Mouse (Mus musculus): ENCODE results near the gene Igll1. TPM values are rescaled to one million over a fixed set of nuclear protein-coding genes. Genes with fewer than 3 reads are reported as not detected.
"Not testable (repeated sequence)": the region's sequence is repeated elsewhere in the genome, so short reads cannot be mapped to it uniquely, and the experiment has no call there.

Igll1 gene
- polyA plus RNA-seq, 1 experiment, result not detected

GRCm38 (mm10) chr16:16865696-16866561 lies 2.1 kb upstream of the Igll1 start:
- Histone ChIP-seq H3K4me3 (ENCODE audit: insufficient read depth, low read depth, low read length) (no peak overlapping the region), H3K4me1 (ENCODE audit: control insufficient read depth, insufficient read depth, insufficient read length, low read length) (no peaks in the 10 kb centered on the region), H3K27ac (replicated peaks; ENCODE audit: low read depth, low read length) (no peak overlapping the region)

- H3K4me1 ChIP-seq (ENCODE audit: control insufficient read depth, insufficient read depth, insufficient read length, low read length), result no peaks in the 10 kb centered on the region
- H3K4me3 ChIP-seq (ENCODE audit: insufficient read depth, low read depth, low read length), result no peak overlapping the region
- H3K27ac ChIP-seq (replicated peaks; ENCODE audit: low read depth, low read length), result no peak overlapping the region
Measured at GRCm38 (mm10) chr16:16865217-16865616, 1.4 kb upstream of the Igll1 start.

- H3K4me3 ChIP-seq (ENCODE audit: insufficient read depth, low read depth, low read length), result no peak overlapping the region
- no peak overlapping the region for H3K27ac ChIP-seq (replicated peaks; ENCODE audit: low read depth, low read length)
- H3K4me1 ChIP-seq (ENCODE audit: control insufficient read depth, insufficient read depth, insufficient read length, low read length), result no peaks in the 10 kb centered on the region
Measured at GRCm38 (mm10) chr16:16862288-16862687, 1.5 kb downstream of the Igll1 start.

- no peak overlapping the region for H3K27ac ChIP-seq (replicated peaks; ENCODE audit: low read depth, low read length)
- H3K4me3 ChIP-seq (ENCODE audit: insufficient read depth, low read depth, low read length), result no peak overlapping the region
- H3K4me1 ChIP-seq (ENCODE audit: control insufficient read depth, insufficient read depth, insufficient read length, low read length), result no peaks in the 10 kb centered on the region
Measured at GRCm38 (mm10) chr16:16856731-16857476, 6.9 kb downstream of the Igll1 start.

- not testable (repeated sequence) for H3K4me1 ChIP-seq (ENCODE audit: control insufficient read depth, insufficient read depth, insufficient read length, low read length); H3K27ac ChIP-seq (replicated peaks; ENCODE audit: low read depth, low read length)
Measured at GRCm38 (mm10) chr16:16856054-16856453, 7.7 kb downstream of the Igll1 start.

GRCm38 (mm10) chr16:16855541-16855940 lies 8.2 kb downstream of the Igll1 start:
- Histone ChIP-seq H3K4me1 (ENCODE audit: control insufficient read depth, insufficient read depth, insufficient read length, low read length) (no peaks in the 10 kb centered on the region), H3K27ac (replicated peaks; ENCODE audit: low read depth, low read length) (no peak overlapping the region), H3K4me3 (ENCODE audit: insufficient read depth, low read depth, low read length) (no peak overlapping the region)

More at GRCm38 (mm10) chr16:16856054-16856453, 7.7 kb downstream of the Igll1 start:
- not testable (repeated sequence) for H3K4me3 ChIP-seq (ENCODE audit: insufficient read depth, low read depth, low read length)

- no peak overlapping the region for H3K4me3 ChIP-seq (ENCODE audit: insufficient read depth, low read depth, low read length)
- H3K4me1 ChIP-seq (ENCODE audit: control insufficient read depth, insufficient read depth, insufficient read length, low read length), result no peaks in the 10 kb centered on the region
- no peak overlapping the region for H3K27ac ChIP-seq (replicated peaks; ENCODE audit: low read depth, low read length)
Measured at GRCm38 (mm10) chr16:16854836-16855235, 8.9 kb downstream of the Igll1 start.

- H3K27ac ChIP-seq (replicated peaks; ENCODE audit: low read depth, low read length), result no peak overlapping the region
- no peaks in the 10 kb centered on the region for H3K4me1 ChIP-seq (ENCODE audit: control insufficient read depth, insufficient read depth, insufficient read length, low read length)
- no peak overlapping the region for H3K4me3 ChIP-seq (ENCODE audit: insufficient read depth, low read depth, low read length)
Measured at GRCm38 (mm10) chr16:16852411-16852810, 11.4 kb downstream of the Igll1 start.

GRCm38 (mm10) chr16:16849196-16849595 lies 14.6 kb downstream of the Igll1 start:
- Histone ChIP-seq H3K27ac (replicated peaks; ENCODE audit: low read depth, low read length) (no peak overlapping the region), H3K4me1 (ENCODE audit: control insufficient read depth, insufficient read depth, insufficient read length, low read length) (no peaks in the 10 kb centered on the region), H3K4me3 (ENCODE audit: insufficient read depth, low read depth, low read length) (no peak overlapping the region)

GRCm38 (mm10) chr16:16829671-16830070 lies 34.1 kb downstream of the Igll1 start:
- Histone ChIP-seq H3K4me1 (ENCODE audit: control insufficient read depth, insufficient read depth, insufficient read length, low read length) (0 out of 2 replicates have a peak, but pooled peaks cover 6% of the 10 kb centered on the region), H3K4me3 (ENCODE audit: insufficient read depth, low read depth, low read length) (no peak overlapping the region), H3K27ac (replicated peaks; ENCODE audit: low read depth, low read length) (no peak overlapping the region)

- no peak within 1 kb of the TSS for H3K27ac ChIP-seq (replicated peaks; ENCODE audit: low read depth, low read length)
- H3K4me1 ChIP-seq (ENCODE audit: control insufficient read depth, insufficient read depth, insufficient read length, low read length), result 0 out of 2 replicates have a peak, but pooled peaks cover 6% of the 10 kb centered on the region
- peak within 1 kb of the TSS; percentile 41 for H3K4me3 ChIP-seq (ENCODE audit: insufficient read depth, low read depth, low read length)
Measured at GRCm38 (mm10) chr16:16828757-16829615, 34.8 kb downstream of the Igll1 start, which contains the start of gene Spag6l. Spag6l (minus strand) TSS chr16:16829456.

- Histone ChIP-seq H3K4me3 (ENCODE audit: insufficient read depth, low read depth, low read length) (no peak overlapping the region), H3K27ac (replicated peaks; ENCODE audit: low read depth, low read length) (no peak overlapping the region), H3K4me1 (ENCODE audit: control insufficient read depth, insufficient read depth, insufficient read length, low read length) (0 out of 2 replicates have a peak, but pooled peaks cover 6% of the 10 kb centered on the region)
Measured at GRCm38 (mm10) chr16:16826223-16826622, 37.6 kb downstream of the Igll1 start.

- H3K27ac ChIP-seq (replicated peaks; ENCODE audit: low read depth, low read length), result no peak overlapping the region
Measured at GRCm38 (mm10) chr16:16825476-16825875, 38.3 kb downstream of the Igll1 start.

More at GRCm38 (mm10) chr16:16825476-16825875, 38.3 kb downstream of the Igll1 start:
- H3K4me1 ChIP-seq (ENCODE audit: control insufficient read depth, insufficient read depth, insufficient read length, low read length), result 0 out of 2 replicates have a peak, but pooled peaks cover 6% of the 10 kb centered on the region
- no peak overlapping the region for H3K4me3 ChIP-seq (ENCODE audit: insufficient read depth, low read depth, low read length)
